Comparison of ENCODE assay signal across 18 mouse cellular contexts in the genomic region with DNA sequence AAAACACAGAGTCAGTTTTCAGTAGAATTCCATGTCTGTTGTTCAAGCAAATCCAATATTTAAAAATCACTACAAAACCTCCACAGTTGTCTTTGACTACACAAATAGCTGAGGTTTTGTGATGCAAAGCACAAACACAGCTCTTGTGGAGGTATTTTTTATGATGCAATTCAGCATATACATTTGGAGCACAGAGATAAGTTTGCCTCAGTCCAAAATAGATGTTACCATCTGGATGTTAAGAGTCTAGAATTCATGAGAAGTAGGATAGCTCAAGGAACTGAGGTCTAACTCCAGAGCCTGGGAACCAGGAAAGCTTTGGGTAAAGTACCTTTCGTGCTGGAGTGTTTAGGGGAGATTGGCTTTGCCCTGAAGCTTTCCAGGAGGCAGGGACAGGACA.
DNase-seq lines count a peak whose midpoint lies in the region; ATAC-seq lines count a peak whose summit lies in the region.
"Had no signal": no experiment of that assay in that cellular context is flagged by ENCODE, and none has a peak within 500 bp of the region (broad histone marks: within the 10 kb centered on the region; RNA-seq: fewer than 3 reads in every experiment).

No protein-coding gene starts in this region.

- ATAC-seq in frontal cortex, adult (ENCODE audit: low TSS enrichment): peak; percentile 81
- ATAC-seq: forebrain, embryonic 13.5 days; forebrain, embryonic 15.5 days; forebrain, postnatal 0 days had no signal

- DNase-seq in frontal cortex, postnatal 10 days (ENCODE audit: low spot score in 2 of 2): no peak
- peak; percentile 50 for DNase-seq in brain, adult 2 months (ENCODE audit: low read depth, low spot score)
- DNase-seq in telencephalon, adult 2 months (ENCODE audit: low read depth, low spot score): peak; percentile 55
- DNase-seq in right cerebral cortex, postnatal 4 days: no peak
- DNase-seq: adrenal gland, adult 8-10 months; adrenal gland, postnatal 14 days; adrenal gland, postnatal 36 days; B cell, adult 2 months; cerebellum, adult 11 months; cerebellum, adult 18-20 months; cerebellum, adult 8-10 months; cerebellum, adult 9-11 months; cerebellum, postnatal 14 days; cerebellum, postnatal 36 days; forebrain, postnatal 0 days had no signal

Comparison
In these comparisons a context has a peak if more than half of its experiments do, and no peak if none do; other contexts are left out.
1. DNase-seq: peak in brain, adult 2 months (single experiment) and telencephalon, adult 2 months (single experiment); none in frontal cortex, postnatal 10 days (0 of 2) and right cerebral cortex, postnatal 4 days (single experiment).